Mouse (Mus musculus) heart, embryonic 15.5 days (tissue): ENCODE data around the gene Tmem234. TPM values are rescaled to one million over a fixed set of nuclear protein-coding genes. Genes with fewer than 3 reads are reported as not detected.

Experiments
- ATAC-seq: fragments of 200-750 bp; cut with Nextera tagmentation; replicated peaks from 2 replicates; pipeline ENCODE4 v1.8.0; 2017; ENCODE audit warnings: low read depth, moderate TSS enrichment; ENCODE audit not compliant: insufficient number of reproducible peaks, insufficient read depth, low FRiP score
- H3K27ac ChIP-seq: fragments of 300-500 bp; sonication (generic); 2 replicates; pipeline ENCODE4 v1.5.1; 2015; ENCODE audit warnings: mild to moderate bottlenecking, inconsistent platforms
- H3K27me3 ChIP-seq: fragments of 300-500 bp; sonication (generic); 2 replicates; pipeline ENCODE4 v1.6.1; 2015; ENCODE audit warnings: inconsistent platforms
- H3K36me3 ChIP-seq: fragments of 300-500 bp; sonication (generic); 2 replicates; pipeline ENCODE4 v1.6.1; 2015; ENCODE audit warnings: mild to moderate bottlenecking, inconsistent platforms
- H3K4me1 ChIP-seq: fragments of 300-500 bp; sonication (generic); replicated peaks from 2 replicates; pipeline ENCODE4 v1.6.1; 2015; ENCODE audit warnings: inconsistent platforms
- H3K4me2 ChIP-seq: fragments of 300-500 bp; sonication (generic); 2 replicates; pipeline ENCODE4 v1.6.1; 2015; ENCODE audit warnings: inconsistent platforms, mild to moderate bottlenecking, moderate library complexity
- H3K4me3 ChIP-seq: fragments of 300-500 bp; sonication (generic); 2 replicates; pipeline ENCODE4 v1.5.1; 2015; ENCODE audit warnings: mild to moderate bottlenecking, inconsistent platforms
- H3K9ac ChIP-seq: fragments of 300-500 bp; sonication (generic); 2 replicates; pipeline ENCODE4 v1.6.1; 2015; ENCODE audit warnings: mild to moderate bottlenecking, inconsistent platforms
- H3K9me3 ChIP-seq: fragments of 300-500 bp; sonication (generic); replicated peaks from 2 replicates; pipeline ENCODE4 v1.6.1; 2016; ENCODE audit warnings: inconsistent platforms
- WGBS: fragments of 180-500 bp; shearing (Covaris S2); methylation state at CpG from one replicate; pipeline ENCODE4 v1.1.7; 2015; ENCODE audit warnings: mixed read lengths; 5-methylcytosine and 5-hydroxymethylcytosine counted together
- polyA plus RNA-seq: library from polyadenylated mRNA; unstranded; fragments of >200 nt; fragmentation: Nextera tagmentation; extraction: Ambion mirVana; gene quantifications from 2 replicates; pipeline ENCODE4 v1.2.1, GENCODE M21; 2015

Gene Tmem234
- polyA plus RNA-seq, 1 experiment from 2014 or later = 136 TPM

GRCm38 (mm10) chr4:129623681-129624091 is 23.2 kb downstream of the Tmem234 start, which contains the start of gene Ccdc28b:
TSS of gene Ccdc28b (minus strand) at chr4:129623947.
- 0% methylated on average over 10 of the region's 10 CpGs for WGBS
- no peaks in the 10 kb centered on the region for H3K9me3 ChIP-seq
- ATAC-seq = peak; percentile 33

GRCm38 (mm10) chr4:129624281-129625028 is 24.0 kb downstream of the Tmem234 start:
- WGBS = under 1% methylated on average over 18 of the region's 18 CpGs
- Histone ChIP-seq H3K4me3 (peak overlapping the region; percentile 77), H3K4me1 (peaks cover 38% of the 10 kb centered on the region), H3K36me3 (peaks cover 31% of the 10 kb centered on the region), H3K9ac (peak overlapping the region; percentile 84), H3K4me2 (peak overlapping the region; percentile 87), H3K9me3 (no peaks in the 10 kb centered on the region), H3K27ac (peak overlapping the region; percentile 89), H3K27me3 (no peaks in the 10 kb centered on the region)
- ATAC-seq = peak; percentile 89

More at GRCm38 (mm10) chr4:129623681-129624091, 23.2 kb downstream of the Tmem234 start, which contains the start of gene Ccdc28b:
- H3K4me2 ChIP-seq = peak within 1 kb of the TSS; percentile 87
- H3K9ac ChIP-seq = peak within 1 kb of the TSS; percentile 84
- H3K4me1 ChIP-seq = peaks cover 42% of the 10 kb centered on the region
- H3K36me3 ChIP-seq = peaks cover 23% of the 10 kb centered on the region
- H3K27me3 ChIP-seq = no peaks in the 10 kb centered on the region
- peak within 1 kb of the TSS; percentile 89 for H3K27ac ChIP-seq
- peak within 1 kb of the TSS; percentile 77 for H3K4me3 ChIP-seq

DNA sequence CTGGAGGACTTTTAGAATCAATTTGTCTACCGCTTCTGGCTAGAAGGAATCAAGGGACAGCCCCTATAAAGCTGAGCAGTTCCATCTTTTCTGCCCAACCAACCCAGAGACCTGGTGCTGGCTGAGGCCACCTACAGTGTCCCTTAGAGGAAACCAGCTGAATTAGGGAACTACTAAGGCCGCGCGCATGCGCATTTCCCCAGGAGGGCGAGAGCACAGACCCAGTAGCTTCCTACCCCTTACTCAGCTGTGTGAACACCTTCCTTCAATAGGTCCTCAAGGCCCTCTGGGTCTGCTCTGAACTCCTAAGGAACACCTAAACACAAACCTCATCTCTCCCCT is 24.5 kb downstream of the Tmem234 start:
- Histone ChIP-seq H3K4me3 (peak overlapping the region; percentile 77), H3K9me3 (no peaks in the 10 kb centered on the region), H3K4me2 (peak overlapping the region; percentile 87), H3K9ac (peak overlapping the region; percentile 84), H3K27ac (peak overlapping the region; percentile 89), H3K27me3 (no peaks in the 10 kb centered on the region), H3K4me1 (peaks cover 38% of the 10 kb centered on the region), H3K36me3 (peaks cover 35% of the 10 kb centered on the region)
- no peak for ATAC-seq
- 1% methylated on average over 6 of the region's 6 CpGs for WGBS

GRCm38 (mm10) chr4:129625496-129625895 is 25.0 kb downstream of the Tmem234 start:
- H3K36me3 ChIP-seq = peaks cover 40% of the 10 kb centered on the region

GRCm38 (mm10) chr4:129626035-129626434 is 25.6 kb downstream of the Tmem234 start:
- Histone ChIP-seq H3K4me2 (no peak overlapping the region), H3K27ac (no peak overlapping the region), H3K4me1 (peaks cover 34% of the 10 kb centered on the region), H3K9ac (no peak overlapping the region), H3K27me3 (no peaks in the 10 kb centered on the region), H3K9me3 (no peaks in the 10 kb centered on the region), H3K36me3 (peaks cover 45% of the 10 kb centered on the region), H3K4me3 (no peak overlapping the region)
- WGBS = 74% methylated on average over 6 of the region's 6 CpGs
- ATAC-seq = no peak

More at GRCm38 (mm10) chr4:129625496-129625895, 25.0 kb downstream of the Tmem234 start:
- H3K9me3 ChIP-seq = no peaks in the 10 kb centered on the region
- 0 out of 2 replicates have a peak overlapping the region, but pooled peaks have one; percentile 84 for H3K9ac ChIP-seq
- H3K4me2 ChIP-seq = peak overlapping the region; percentile 87
- 49% methylated on average over 4 of the region's 4 CpGs for WGBS
- peak overlapping the region; percentile 89 for H3K27ac ChIP-seq
- H3K4me3 ChIP-seq = no peak overlapping the region
- no peaks in the 10 kb centered on the region for H3K27me3 ChIP-seq
- no peak for ATAC-seq
- H3K4me1 ChIP-seq = peaks cover 38% of the 10 kb centered on the region

- no peak overlapping the region for H3K9ac ChIP-seq
- no peaks in the 10 kb centered on the region for H3K27me3 ChIP-seq
- ATAC-seq = no peak
- no peak overlapping the region for H3K4me2 ChIP-seq
- H3K27ac ChIP-seq = no peak overlapping the region
- peaks cover 94% of the 10 kb centered on the region for H3K36me3 ChIP-seq
- H3K4me3 ChIP-seq = no peak overlapping the region
- whole genome bisulfite sequencing = 75% methylated on average over 4 of the region's 4 CpGs
- H3K9me3 ChIP-seq = no peaks in the 10 kb centered on the region
- peaks cover 8% of the 10 kb centered on the region; the same call in 1 of the 2 replicates for H3K4me1 ChIP-seq
Measured at GRCm38 (mm10) chr4:129630944-129631343, 30.5 kb downstream of the Tmem234 start.

DNA sequence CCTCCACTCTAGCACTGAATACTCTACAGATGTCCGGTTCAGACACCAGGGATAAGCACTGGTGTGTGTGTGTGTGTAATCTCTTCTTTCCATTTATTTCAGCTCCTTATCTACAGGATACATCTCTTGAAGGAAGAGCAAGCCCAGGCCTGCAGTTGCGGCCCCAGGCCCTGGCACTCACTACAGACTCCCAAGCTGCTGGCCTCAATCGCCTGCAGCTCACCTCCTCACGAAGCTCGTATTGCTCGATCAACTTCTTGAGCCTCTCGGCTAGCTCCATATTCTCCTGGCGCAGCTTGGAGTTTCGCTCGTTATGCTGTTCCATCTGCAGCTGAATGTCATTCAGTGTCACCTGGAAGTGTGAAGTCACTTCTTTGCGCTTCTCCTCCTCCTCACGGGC is 31.4 kb downstream of the Tmem234 start:
- Histone ChIP-seq H3K4me1 (peaks cover 8% of the 10 kb centered on the region), H3K9me3 (no peaks in the 10 kb centered on the region), H3K4me2 (no peak overlapping the region), H3K36me3 (peaks cover 98% of the 10 kb centered on the region), H3K9ac (no peak overlapping the region), H3K27ac (no peak overlapping the region), H3K27me3 (no peaks in the 10 kb centered on the region), H3K4me3 (no peak overlapping the region)
- 88% methylated on average over 12 of the region's 12 CpGs for WGBS
- no peak for ATAC-seq

- WGBS = 93% methylated on average over 6 of the region's 6 CpGs
Measured at GRCm38 (mm10) chr4:129633852-129634251, 33.4 kb downstream of the Tmem234 start.

DNA sequence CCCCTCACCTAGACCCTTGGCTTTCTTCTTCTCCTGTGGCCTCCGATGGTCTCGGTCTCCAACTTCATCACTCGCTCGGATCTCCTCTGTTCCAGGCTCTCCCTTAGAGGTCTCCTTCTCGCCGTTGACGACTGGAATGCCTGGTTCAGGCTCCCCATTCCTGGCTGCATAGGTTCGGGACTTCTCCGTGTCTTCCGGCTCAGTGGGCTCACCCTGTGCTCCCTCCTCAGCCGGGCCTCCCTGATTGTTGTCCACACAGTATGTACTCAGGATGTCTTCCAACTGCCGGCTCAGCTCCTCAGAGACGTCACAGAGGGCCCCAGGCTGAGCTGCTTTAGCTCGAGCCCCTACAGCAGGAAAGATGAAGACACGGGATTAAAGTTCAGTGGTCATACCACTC is 38.8 kb downstream of the Tmem234 start:
- H3K27me3 ChIP-seq = no peaks in the 10 kb centered on the region
- 78% methylated on average over 15 of the region's 15 CpGs for WGBS
- H3K4me2 ChIP-seq = peak overlapping the region; percentile 81
- H3K9ac ChIP-seq = peak overlapping the region; percentile 73
- ATAC-seq = no peak
- H3K4me1 ChIP-seq = peaks cover 32% of the 10 kb centered on the region
- peaks cover 46% of the 10 kb centered on the region for H3K36me3 ChIP-seq
- peak overlapping the region; percentile 97; the same call in 1 of the 2 replicates for H3K27ac ChIP-seq
- no peaks in the 10 kb centered on the region for H3K9me3 ChIP-seq
- peak overlapping the region; percentile 73 for H3K4me3 ChIP-seq

More at GRCm38 (mm10) chr4:129633852-129634251, 33.4 kb downstream of the Tmem234 start:
- Histone ChIP-seq H3K9me3 (no peaks in the 10 kb centered on the region), H3K4me3 (no peak overlapping the region), H3K36me3 (peaks cover 94% of the 10 kb centered on the region), H3K4me1 (peaks cover 22% of the 10 kb centered on the region), H3K27me3 (no peaks in the 10 kb centered on the region), H3K9ac (no peak overlapping the region), H3K27ac (no peak overlapping the region), H3K4me2 (no peak overlapping the region)
- no peak for ATAC-seq

DNA sequence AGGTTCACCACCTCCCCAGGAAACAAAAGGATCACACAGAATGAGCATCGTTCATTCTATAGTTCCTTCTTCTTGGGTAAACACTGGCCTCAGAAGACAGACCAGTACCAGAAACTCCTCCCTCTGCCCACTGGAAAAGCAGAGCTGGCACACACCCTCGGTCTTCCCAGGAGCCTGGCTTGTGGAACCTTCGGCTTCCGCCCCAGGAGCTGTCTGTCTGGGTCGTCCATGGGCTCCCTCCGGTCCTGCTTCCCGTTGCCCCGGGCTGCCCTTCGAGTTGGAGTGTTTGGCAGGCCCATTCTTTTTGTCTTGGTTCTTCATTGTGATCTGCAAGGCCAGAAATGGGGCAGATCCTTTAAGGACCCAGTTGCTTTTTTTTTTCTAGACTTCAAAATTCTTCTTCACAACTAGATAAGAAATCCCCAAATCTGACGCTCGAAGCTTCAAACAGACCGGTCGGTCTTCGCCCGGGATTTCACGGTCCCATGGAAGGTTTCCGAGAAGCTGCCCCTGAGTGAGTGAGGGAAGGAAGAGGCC is 39.7 kb downstream of the Tmem234 start:
- H3K9me3 ChIP-seq = no peaks in the 10 kb centered on the region
- peaks cover 37% of the 10 kb centered on the region for H3K36me3 ChIP-seq
- H3K27me3 ChIP-seq = no peaks in the 10 kb centered on the region
- H3K9ac ChIP-seq = peak overlapping the region; percentile 73
- peak overlapping the region; percentile 97 for H3K27ac ChIP-seq
- peaks cover 32% of the 10 kb centered on the region for H3K4me1 ChIP-seq
- WGBS = 1% methylated on average over 17 of the region's 17 CpGs
- H3K4me3 ChIP-seq = peak overlapping the region; percentile 73
- no peak for ATAC-seq
- H3K4me2 ChIP-seq = peak overlapping the region; percentile 81

- H3K4me1 ChIP-seq = peaks cover 32% of the 10 kb centered on the region
- peak within 1 kb of the TSS; percentile 73 for H3K4me3 ChIP-seq
- peak within 1 kb of the TSS; percentile 97 for H3K27ac ChIP-seq
- H3K36me3 ChIP-seq = peaks cover 38% of the 10 kb centered on the region
- no peaks in the 10 kb centered on the region for H3K9me3 ChIP-seq
- H3K9ac ChIP-seq = peak within 1 kb of the TSS; percentile 73
- H3K27me3 ChIP-seq = no peaks in the 10 kb centered on the region
- peak; percentile 97 for ATAC-seq
- H3K4me2 ChIP-seq = peak within 1 kb of the TSS; percentile 81
- WGBS = under 1% methylated on average over 52 of the region's 60 CpGs
Measured at GRCm38 (mm10) chr4:129640638-129641467, 40.4 kb downstream of the Tmem234 start, which contains the start of gene Txlna. TSS of gene Txlna (minus strand) at chr4:129641065.
